Mouse (Mus musculus) CH12.LX (cell line): ENCODE results near the gene Spata4. TPM values are rescaled to one million over a fixed set of nuclear protein-coding genes. Genes with fewer than 3 reads are reported as not detected.
"Not testable (repeated sequence)": the region's sequence is repeated elsewhere in the genome, so short reads cannot be mapped to it uniquely, and the experiment has no call there.

ENCODE experiments used
- DNase-seq: peaks from one replicate; pipeline ENCODE4 v3.0.0-alpha.2; 2013; ENCODE audit errors: extremely low read depth
- H3K27ac ChIP-seq: 2 replicates; pipeline ENCODE4 v1.5.1; 2012; ENCODE audit warnings: low read depth, mild to moderate bottlenecking, control low read depth, moderate library complexity; ENCODE audit not compliant: insufficient read depth
- H3K27me3 ChIP-seq: replicated peaks from 2 replicates; pipeline ENCODE3; 2012; ENCODE audit warnings: inconsistent platforms
- H3K36me3 ChIP-seq, 2 experiments: replicated peaks in 1 of 2; 2 replicates each; pipeline versions ENCODE3 to v1.6.1; 2012; ENCODE audit warnings: inconsistent platforms in 1 of 2, low read length in 1 of 2, mild to moderate bottlenecking in 1 of 2, mixed read lengths in 1 of 2, moderate library complexity in 1 of 2; ENCODE audit not compliant: control insufficient read depth in 1 of 2, insufficient read depth in 1 of 2
- H3K4me1 ChIP-seq, 2 experiments: 2 replicates each; pipeline ENCODE4 v1.6.1; 2012; ENCODE audit warnings: inconsistent platforms in 1 of 2, moderate library complexity in 1 of 2; ENCODE audit not compliant: insufficient read depth in 2 of 2, control insufficient read depth in 1 of 2
- H3K4me2 ChIP-seq: 2 replicates; pipeline ENCODE4 v1.6.1; 2012; ENCODE audit warnings: low read depth, mild to moderate bottlenecking, control low read depth; ENCODE audit not compliant: poor library complexity, insufficient read depth, severe bottlenecking
- H3K4me3 ChIP-seq, 3 experiments: fragments of 150-350 bp in 1 of 3; sonication (generic) in 1 of 3; replicated peaks in 1 of 3; 2 replicates each; pipeline versions ENCODE3 to v1.5.1; 2011 to 2012; ENCODE audit warnings: low read depth in 2 of 3, low read length in 2 of 3, mild to moderate bottlenecking in 2 of 3, moderate library complexity in 2 of 3, control low read depth in 1 of 3, improper control_type of control experiment in 1 of 3, inconsistent platforms in 1 of 3, mixed read lengths in 1 of 3; ENCODE audit not compliant: poor library complexity in 1 of 3
- H3K79me2 ChIP-seq: replicated peaks from 2 replicates; pipeline ENCODE4 v1.6.1; 2012; ENCODE audit warnings: mild to moderate bottlenecking, moderate library complexity; ENCODE audit not compliant: control insufficient read depth, poor library complexity, insufficient read depth, severe bottlenecking; ENCODE audit errors: extremely low read depth
- H3K9ac ChIP-seq: 2 replicates; pipeline ENCODE4 v1.6.1; 2012; ENCODE audit warnings: low read depth, mild to moderate bottlenecking, control low read depth, moderate library complexity; ENCODE audit not compliant: insufficient read depth
- H3K9me3 ChIP-seq: replicated peaks from 2 replicates; pipeline ENCODE3; 2012; ENCODE audit warnings: low read length, inconsistent platforms, mixed read lengths
- BHLHE40 ChIP-seq: IDR thresholded peaks from 2 replicates; pipeline ENCODE4 v1.6.1; 2011; ENCODE audit warnings: mild to moderate bottlenecking, low read depth, low read length, improper control_type of control experiment
- CHD2 ChIP-seq: IDR thresholded peaks from 2 replicates; pipeline ENCODE4 v1.6.1; 2011; ENCODE audit warnings: low read length, improper control_type of control experiment
- E2F4 ChIP-seq: IDR thresholded peaks from 2 replicates; pipeline ENCODE4 v1.6.1; 2011; ENCODE audit warnings: low read depth, low read length, improper control_type of control experiment; ENCODE audit not compliant: insufficient replicate concordance
- ETS1 ChIP-seq: conservative IDR thresholded peaks from 2 replicates; pipeline ENCODE4 v1.6.1; 2012; ENCODE audit warnings: low read depth, mild to moderate bottlenecking, inconsistent platforms, low read length, improper control_type of control experiment, moderate library complexity
- HCFC1 ChIP-seq: IDR thresholded peaks from 2 replicates; pipeline ENCODE4 v1.6.1; 2012; ENCODE audit warnings: low read depth, mild to moderate bottlenecking, inconsistent platforms, low read length, improper control_type of control experiment
- MAFK ChIP-seq: IDR thresholded peaks from 2 replicates; pipeline ENCODE4 v1.6.1; 2011; ENCODE audit warnings: low read length, improper control_type of control experiment; ENCODE audit not compliant: insufficient replicate concordance
- MAZ ChIP-seq: IDR thresholded peaks from 2 replicates; pipeline ENCODE4 v1.6.1; 2012; ENCODE audit warnings: low read depth, mild to moderate bottlenecking, inconsistent platforms, low read length, improper control_type of control experiment, moderate library complexity
- MXI1 ChIP-seq: IDR thresholded peaks from 2 replicates; pipeline ENCODE4 v1.6.1; 2011; ENCODE audit warnings: mild to moderate bottlenecking, low read depth, low read length, improper control_type of control experiment
- MYC ChIP-seq: IDR thresholded peaks from 2 replicates; pipeline ENCODE4 v1.6.1; 2011; ENCODE audit warnings: low read depth, mild to moderate bottlenecking, improper control_type of control experiment, low read length
- NELFE ChIP-seq: IDR thresholded peaks from 2 replicates; pipeline ENCODE4 v1.6.1; 2011; ENCODE audit warnings: low read depth, low read length, improper control_type of control experiment
- POLR2A ChIP-seq: IDR thresholded peaks from 2 replicates; pipeline ENCODE4 v1.6.1; 2011; ENCODE audit warnings: low read depth, mild to moderate bottlenecking, improper control_type of control experiment, low read length
- SIN3A ChIP-seq: IDR thresholded peaks from 2 replicates; pipeline ENCODE4 v1.6.1; 2012; ENCODE audit warnings: low read length, improper control_type of control experiment, inconsistent platforms
- USF2 ChIP-seq: conservative IDR thresholded peaks from 2 replicates; pipeline ENCODE4 v1.6.1; 2011; ENCODE audit warnings: low read depth, low read length, improper control_type of control experiment
- dilution Hi-C: fragments of 300-500 bp; cut with MboI; formaldehyde crosslinking; loops from 2 replicates; pipeline ENCODE4 v1.14.3; 2020; ENCODE audit warnings: low sequenced_read_pairs; ENCODE audit not compliant: extremely low pct_unique_long_range_greater_than_20kb, extremely low pct_ligation_motif_present
- in situ Hi-C: fragments of 300-500 bp; cut with MboI; formaldehyde crosslinking; loops from 3 replicates; pipeline ENCODE4 v1.14.3; 2019; ENCODE audit warnings: low sequenced_read_pairs, low pct_ligation_motif_present, low pct_unique_long_range_greater_than_20kb, mixed read lengths
- polyA plus RNA-seq: library from polyadenylated mRNA; unstranded; fragments of >175 nt; gene quantifications from 2 replicates; pipeline ENCODE4 v1.2.1, GENCODE M21; 2012; ENCODE audit warnings: low read depth; ENCODE audit not compliant: insufficient read length
- total RNA-seq, 2 experiments: library from RNA; depleted of rRNA; stranded (reverse); fragments of 300-350 nt in 1 of 2; fragments of >200 nt in 1 of 2; gene quantifications; 2 replicates each; pipeline ENCODE4 v1.2.3; 2012 to 2014

Spata4 gene
- total and polyA plus RNA-seq, 3 experiments = not detected

GRCm38 (mm10) chr8:54609336-54609735 is 8.8 kb downstream of the Spata4 start:
- Histone ChIP-seq H3K79me2 (no peaks in the 10 kb centered on the region), H3K4me2 (no peak overlapping the region), H3K4me1 (peaks cover 2 to 4% of the 10 kb centered on the region in 2 experiments; a peak in 3 of 4 replicates), H3K36me3 (no peaks in the 10 kb centered on the region), H3K27me3 (peaks cover 2% of the 10 kb centered on the region), H3K9me3 (no peaks in the 10 kb centered on the region), H3K27ac (no peak overlapping the region), H3K9ac (no peak overlapping the region), H3K4me3 (no peak overlapping the region)
- TF ChIP-seq MAZ (no peak), E2F4 (no peak), USF2 (no peak), HCFC1 (no peak), MAFK (no peak), NELFE (no peak), BHLHE40 (no peak), SIN3A (no peak), CHD2 (no peak), POLR2A (no peak), MYC (no peak), ETS1 (no peak)
- dilution Hi-C loops = no loop called here
- DNase-seq = no peak
- in situ Hi-C loops = no loop called here

- Histone ChIP-seq H3K4me1 (no peaks in the 10 kb centered on the region), H3K27me3 (peaks cover 2% of the 10 kb centered on the region), H3K9me3 (no peaks in the 10 kb centered on the region), H3K9ac (no peak overlapping the region), H3K4me3 (no peak overlapping the region), H3K79me2 (no peaks in the 10 kb centered on the region), H3K36me3 (no peaks in the 10 kb centered on the region)
- in situ Hi-C loops = no loop called here
- no peak for DNase-seq
- no peak for TF ChIP-seq MAFK
- TF ChIP-seq POLR2A = no peak
- TF ChIP-seq MAZ = no peak
- TF ChIP-seq MXI1 = no peak
- TF ChIP-seq, all 38 proteins: peak for 0
- H3K27ac ChIP-seq = no peak overlapping the region
- H3K4me2 ChIP-seq = no peak overlapping the region
- dilution Hi-C loops = no loop called here
Observed at GRCm38 (mm10) chr8:54610238-54610637, 9.7 kb downstream of the Spata4 start.

- DNase-seq, H3K4me3 ChIP-seq, dilution Hi-C loops, H3K36me3 ChIP-seq, in situ Hi-C loops, H3K27me3 ChIP-seq, H3K4me2 ChIP-seq, H3K9ac ChIP-seq, H3K27ac ChIP-seq, H3K4me1 ChIP-seq, H3K79me2 ChIP-seq, H3K9me3 ChIP-seq: not testable (repeated sequence)
Observed at GRCm38 (mm10) chr8:54616710-54617109, 16.1 kb downstream of the Spata4 start.
